Mouse (Mus musculus) liver, postnatal 0 days (tissue): ENCODE results near the gene Galc. TPM values are rescaled to one million over a fixed set of nuclear protein-coding genes. Genes with fewer than 3 reads are reported as not detected.

Source experiments
- ATAC-seq: fragments of 200-750 bp; cut with Nextera tagmentation; 2 replicates; pipeline ENCODE4 v1.8.0; 2017; ENCODE audit warnings: mild to moderate bottlenecking, moderate library complexity
- DNase-seq: peaks from one replicate; pipeline ENCODE4 v3.0.0-alpha.2; 2016
- H3K27ac ChIP-seq: fragments of 300-500 bp; sonication (generic); 2 replicates; pipeline ENCODE4 v1.5.1; 2014; ENCODE audit warnings: antibody characterized with exemption, moderate library complexity, mild to moderate bottlenecking, low read depth
- H3K27me3 ChIP-seq: fragments of 300-500 bp; sonication (generic); 2 replicates; pipeline ENCODE4 v1.6.1; 2014; ENCODE audit warnings: low read length, control low read depth, mixed read lengths; ENCODE audit not compliant: insufficient read depth
- H3K36me3 ChIP-seq: fragments of 300-500 bp; sonication (generic); replicated peaks from 2 replicates; pipeline ENCODE4 v1.6.1; 2014; ENCODE audit warnings: mild to moderate bottlenecking, control low read depth, low read length, moderate library complexity, mixed read lengths; ENCODE audit not compliant: insufficient read depth
- H3K4me1 ChIP-seq: fragments of 300-500 bp; sonication (generic); 2 replicates; pipeline ENCODE4 v1.6.1; 2014; ENCODE audit warnings: antibody characterized with exemption, mild to moderate bottlenecking, control low read depth; ENCODE audit not compliant: insufficient read depth
- H3K4me2 ChIP-seq: fragments of 300-500 bp; sonication (generic); 2 replicates; pipeline ENCODE4 v1.6.1; 2014; ENCODE audit warnings: low read depth, mild to moderate bottlenecking, low read length, moderate library complexity, mixed read lengths
- H3K4me3 ChIP-seq: fragments of 300-500 bp; sonication (generic); 2 replicates; pipeline ENCODE4 v1.5.1; 2014; ENCODE audit warnings: low read depth, low read length
- H3K9ac ChIP-seq: fragments of 300-500 bp; sonication (generic); replicated peaks from 2 replicates; pipeline ENCODE4 v1.6.1; 2014; ENCODE audit warnings: mild to moderate bottlenecking, moderate library complexity
- H3K9me3 ChIP-seq: fragments of 300-500 bp; sonication (generic); 2 replicates; pipeline ENCODE4 v1.6.1; 2016; ENCODE audit warnings: mild to moderate bottlenecking, control low read depth, low read length, mixed read lengths
- CTCF ChIP-seq: sonication (generic); IDR thresholded peaks from 2 replicates; pipeline ENCODE4 v1.5.1; 2016; ENCODE audit warnings: antibody characterized with exemption, low read depth
- EP300 ChIP-seq: IDR thresholded peaks from 2 replicates; pipeline ENCODE4 v1.6.1; 2016; ENCODE audit warnings: antibody characterized with exemption, low read depth, mild to moderate bottlenecking
- WGBS: fragments of 180-500 bp; shearing (Covaris S2); extraction: QIAGEN DNeasy Blood & Tissue Kit; methylation state at CpG from one replicate; pipeline ENCODE4 v1.1.7; 2014; ENCODE audit not compliant: insufficient replicate concordance; 5-methylcytosine and 5-hydroxymethylcytosine counted together
- polyA plus RNA-seq: library from polyadenylated mRNA; unstranded; fragments of >200 nt; fragmentation: Nextera tagmentation; extraction: Ambion mirVana; gene quantifications from 2 replicates; pipeline ENCODE4 v1.2.1, GENCODE M21; 2015

Gene Galc
- polyA plus RNA-seq, 1 experiment from 2014 or later = 2.2 TPM

DNA sequence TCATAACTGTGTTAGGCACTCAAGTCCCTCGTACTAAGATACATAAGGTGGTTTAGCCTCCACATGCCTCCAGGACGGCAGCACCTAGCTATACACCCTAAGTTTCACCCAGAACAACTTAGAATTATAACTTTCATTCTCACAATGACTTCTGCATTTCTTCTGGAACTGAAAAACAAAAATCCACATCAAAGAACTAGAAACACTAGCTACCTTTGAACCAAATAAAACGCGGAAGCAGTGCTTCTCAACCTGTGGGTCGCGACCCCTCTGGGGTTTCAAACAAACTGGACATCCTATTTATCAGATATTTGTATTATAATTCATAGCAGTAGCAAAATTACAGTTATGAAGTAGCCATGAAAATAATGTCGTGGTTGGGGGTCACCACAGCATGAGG, 45.5 kb downstream of the Galc start:
- H3K4me3 ChIP-seq = no peak overlapping the region
- DNase-seq (no peak), ATAC-seq (no peak)
- H3K4me1 ChIP-seq = no peaks in the 10 kb centered on the region
- TF ChIP-seq CTCF (no peak), EP300 (no peak)
- 72% methylated on average over 7 of the region's 7 CpGs for WGBS
- H3K27me3 ChIP-seq = no peaks in the 10 kb centered on the region
- H3K9me3 ChIP-seq = no peaks in the 10 kb centered on the region
- peaks cover 4% of the 10 kb centered on the region; the same call in 1 of the 2 replicates for H3K36me3 ChIP-seq
- no peak overlapping the region for H3K9ac ChIP-seq
- no peak overlapping the region for H3K4me2 ChIP-seq
- H3K27ac ChIP-seq = no peak overlapping the region

DNA sequence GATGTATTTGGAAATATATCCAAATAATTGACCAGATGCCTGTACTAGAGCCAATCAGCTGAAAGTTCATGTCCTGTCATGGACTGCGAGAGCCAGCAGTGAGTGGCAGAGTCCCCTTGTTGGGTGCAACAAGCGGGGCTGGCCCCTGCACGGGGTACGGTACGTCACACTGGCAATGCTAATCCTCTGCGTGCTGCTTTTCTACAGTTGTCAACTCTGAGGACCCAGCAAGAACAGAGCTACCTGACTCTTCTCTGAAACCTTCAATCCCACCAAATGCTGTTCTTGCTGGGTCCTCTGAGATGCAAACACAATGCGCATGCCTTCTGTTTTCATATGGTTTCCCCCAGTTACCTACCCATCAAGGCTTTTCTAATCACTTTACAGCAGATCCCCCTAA, 45.9 kb downstream of the Galc start:
- H3K4me3 ChIP-seq = no peak overlapping the region
- no peak overlapping the region for H3K4me2 ChIP-seq
- H3K27me3 ChIP-seq = no peaks in the 10 kb centered on the region
- no peak overlapping the region for H3K9ac ChIP-seq
- H3K27ac ChIP-seq = no peak overlapping the region
- WGBS = 92% methylated on average over 7 of the region's 7 CpGs
- peaks cover 4% of the 10 kb centered on the region; the same call in 1 of the 2 replicates for H3K36me3 ChIP-seq
- ATAC-seq (no peak), DNase-seq (no peak)
- H3K9me3 ChIP-seq = no peaks in the 10 kb centered on the region
- TF ChIP-seq EP300 (no peak), CTCF (no peak)
- H3K4me1 ChIP-seq = no peaks in the 10 kb centered on the region

- peaks cover 4% of the 10 kb centered on the region; the same call in 1 of the 2 replicates for H3K36me3 ChIP-seq
- H3K4me2 ChIP-seq = no peak overlapping the region
- no peak overlapping the region for H3K9ac ChIP-seq
- no peaks in the 10 kb centered on the region for H3K4me1 ChIP-seq
- no peak overlapping the region for H3K27ac ChIP-seq
- no peaks in the 10 kb centered on the region for H3K27me3 ChIP-seq
- 83% methylated on average over 13 of the region's 13 CpGs for WGBS
- DNase-seq (no peak), ATAC-seq (0 out of 2 replicates have a peak, but pooled peaks have one; percentile 33)
- TF ChIP-seq CTCF = peak; percentile 83
- TF ChIP-seq EP300 = no peak
- H3K4me3 ChIP-seq = no peak overlapping the region
- no peaks in the 10 kb centered on the region for H3K9me3 ChIP-seq
Observed at GRCm38 (mm10) chr12:98212457-98213175, 46.6 kb downstream of the Galc start.

GRCm38 (mm10) chr12:98210495-98210894, 48.8 kb downstream of the Galc start:
- Histone ChIP-seq H3K27me3 (no peaks in the 10 kb centered on the region), H3K4me2 (no peak overlapping the region), H3K27ac (no peak overlapping the region), H3K4me1 (no peaks in the 10 kb centered on the region), H3K9me3 (no peaks in the 10 kb centered on the region), H3K9ac (no peak overlapping the region), H3K4me3 (no peak overlapping the region), H3K36me3 (peaks cover 4% of the 10 kb centered on the region; the same call in 1 of the 2 replicates)
- DNase-seq (no peak), ATAC-seq (no peak)
- 59% methylated on average over 6 of the region's 6 CpGs for WGBS
- TF ChIP-seq EP300 (no peak), CTCF (no peak)

- H3K27ac ChIP-seq = no peak overlapping the region
- TF ChIP-seq EP300 (no peak), CTCF (no peak)
- no peaks in the 10 kb centered on the region for H3K27me3 ChIP-seq
- no peaks in the 10 kb centered on the region for H3K4me1 ChIP-seq
- 81% methylated on average over 10 of the region's 10 CpGs for WGBS
- no peaks in the 10 kb centered on the region for H3K9me3 ChIP-seq
- H3K9ac ChIP-seq = no peak overlapping the region
- ATAC-seq (no peak), DNase-seq (no peak)
- no peak overlapping the region for H3K4me2 ChIP-seq
- no peak overlapping the region for H3K4me3 ChIP-seq
- H3K36me3 ChIP-seq = no peaks in the 10 kb centered on the region; the same call in 1 of the 2 replicates
Observed at GRCm38 (mm10) chr12:98208104-98208503, 51.2 kb downstream of the Galc start.

DNA sequence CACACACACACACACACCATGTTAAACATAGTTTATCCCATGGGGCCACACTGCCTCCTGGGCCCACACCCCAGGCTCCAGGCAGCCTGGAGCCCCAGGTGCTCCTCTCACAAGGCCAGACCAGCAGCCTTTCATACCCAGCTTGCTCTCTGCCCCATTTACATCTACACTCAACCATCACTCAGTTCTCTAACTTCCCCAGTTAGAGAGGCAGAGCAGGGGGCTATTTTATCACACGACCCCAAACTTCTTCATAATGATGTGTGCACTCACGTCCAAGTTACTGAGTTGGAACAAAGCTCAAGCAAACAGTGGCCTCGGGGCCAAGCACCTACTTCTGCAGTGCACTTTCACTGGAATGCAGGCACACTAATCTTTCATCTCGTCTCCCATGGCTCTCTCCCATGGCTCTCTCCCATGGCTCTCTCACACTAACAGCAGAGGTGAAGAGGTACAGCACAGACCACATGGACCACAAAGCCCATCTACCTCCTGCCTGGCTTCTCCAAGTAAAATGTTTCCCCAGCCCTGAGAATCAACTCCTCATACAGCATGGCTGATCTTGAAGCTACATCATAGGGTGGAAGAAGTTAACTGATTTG, 53.7 kb downstream of the Galc start:
- no peaks in the 10 kb centered on the region for H3K4me1 ChIP-seq
- no peak for DNase-seq
- WGBS = 62% methylated on average over 4 of the region's 4 CpGs

More for the DNA sequence above, 53.7 kb downstream of the Galc start:
- Histone ChIP-seq H3K9me3 (no peaks in the 10 kb centered on the region), H3K9ac (no peak overlapping the region), H3K4me3 (no peak overlapping the region), H3K36me3 (peaks cover 4% of the 10 kb centered on the region; the same call in 1 of the 2 replicates), H3K4me2 (no peak overlapping the region), H3K27ac (no peak overlapping the region), H3K27me3 (no peaks in the 10 kb centered on the region)
- TF ChIP-seq EP300 (no peak), CTCF (no peak)
- ATAC-seq = no peak
